Mouse (Mus musculus): ENCODE measurements around the gene Tnk2. TPM values are rescaled to one million over a fixed set of nuclear protein-coding genes. Genes with fewer than 3 reads are reported as not detected.

The Tnk2 gene
- polyA plus RNA-seq, 1 experiment from 2014 or later: 17.7 TPM

DNA sequence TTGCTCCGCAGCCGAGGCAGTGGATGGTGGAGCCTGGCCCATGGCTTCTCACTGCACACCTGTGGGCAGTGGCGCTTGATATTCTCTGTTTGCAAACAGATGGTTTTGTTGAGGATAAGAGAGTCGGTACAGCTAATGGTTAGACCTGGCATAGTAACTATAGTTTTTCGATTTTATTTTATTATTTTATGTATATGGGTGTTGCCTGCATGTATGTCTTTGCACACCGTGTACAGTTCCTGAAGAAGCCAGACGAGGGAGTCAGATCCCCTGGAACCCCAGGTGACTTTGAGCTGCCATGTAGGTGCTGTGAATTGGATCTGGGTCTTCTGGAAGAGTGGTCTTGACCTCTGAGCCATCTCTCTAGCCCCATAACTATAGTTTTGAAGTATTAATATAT lies 18.7 kb downstream of the Tnk2 start:
- H3K4me2 ChIP-seq (replicated peaks): peak overlapping the region; percentile 46
- 86% methylated on average over 7 of the region's 7 CpGs for WGBS
- H3K36me3 ChIP-seq: no peaks in the 10 kb centered on the region
- no peaks in the 10 kb centered on the region for H3K9me3 ChIP-seq
- peaks cover 87% of the 10 kb centered on the region for H3K4me1 ChIP-seq (replicated peaks)
- peak overlapping the region; percentile 85 for H3K27ac ChIP-seq
- peak overlapping the region; percentile 21 for H3K4me3 ChIP-seq (replicated peaks)
- ATAC-seq: no peak
- no peaks in the 10 kb centered on the region for H3K27me3 ChIP-seq
- peak overlapping the region; percentile 62 for H3K9ac ChIP-seq (replicated peaks)

DNA sequence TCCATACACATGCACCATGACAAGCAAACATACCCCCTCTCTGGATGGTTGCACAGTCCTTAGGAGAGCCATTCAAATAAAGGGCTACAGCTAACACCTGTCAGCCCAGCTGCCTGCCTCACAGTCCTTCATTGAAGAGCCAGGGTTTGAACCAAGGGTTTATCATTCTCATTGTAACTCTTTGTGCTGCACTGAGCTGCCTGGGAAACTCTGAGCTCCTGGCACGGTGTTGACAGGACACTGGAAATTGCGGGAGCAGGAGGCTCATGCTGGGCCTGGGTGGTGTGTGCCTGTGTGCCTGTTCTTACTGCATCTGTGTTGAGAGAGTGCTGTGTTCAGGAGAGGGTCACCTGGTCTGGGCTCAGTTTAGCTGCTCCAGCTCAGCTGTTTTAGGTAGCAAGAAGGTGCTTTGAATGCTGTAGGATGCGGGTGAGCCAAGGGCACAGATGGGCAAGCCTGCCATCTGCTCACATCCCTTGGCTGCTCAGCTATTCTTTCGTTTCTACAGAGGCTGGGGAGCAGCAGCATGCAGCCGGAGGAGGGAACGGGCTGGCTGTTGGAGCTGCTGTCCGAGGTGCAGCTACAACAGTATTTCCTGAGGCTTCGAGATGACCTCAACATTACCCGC lies 19.7 kb downstream of the Tnk2 start:
- H3K27me3 ChIP-seq: no peaks in the 10 kb centered on the region
- peak overlapping the region; percentile 11; the same call in 1 of the 2 replicates for H3K4me2 ChIP-seq (replicated peaks)
- H3K4me3 ChIP-seq (replicated peaks): no peak overlapping the region
- no peak for ATAC-seq
- H3K27ac ChIP-seq: peak overlapping the region; percentile 54
- WGBS: 62% methylated on average over 9 of the region's 9 CpGs
- peaks cover 89% of the 10 kb centered on the region for H3K4me1 ChIP-seq (replicated peaks)
- H3K36me3 ChIP-seq: no peaks in the 10 kb centered on the region
- no peaks in the 10 kb centered on the region for H3K9me3 ChIP-seq
- no peak overlapping the region for H3K9ac ChIP-seq (replicated peaks)

DNA sequence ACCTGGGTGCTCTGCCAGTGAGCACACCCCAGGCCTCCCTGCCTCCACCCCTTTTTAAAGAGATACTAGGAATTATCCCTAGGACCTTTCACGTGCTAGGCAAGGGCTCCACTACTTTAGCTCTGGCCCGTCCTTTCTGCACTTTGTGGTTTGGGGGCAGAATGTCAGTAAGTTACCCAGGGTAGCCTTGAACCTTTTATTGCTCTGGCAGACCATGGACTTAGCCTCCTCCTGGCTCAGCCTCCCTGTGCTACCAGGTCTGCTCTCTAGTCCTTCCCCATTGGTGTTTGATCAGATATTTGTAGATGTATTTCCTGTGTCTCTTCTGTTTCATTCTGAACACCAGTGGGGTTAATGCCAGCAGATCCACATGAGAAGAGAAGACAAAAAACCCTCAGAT lies 20.5 kb downstream of the Tnk2 start:
- Histone ChIP-seq H3K36me3 (peaks cover 2% of the 10 kb centered on the region; the same call in 1 of the 2 replicates), H3K4me1 (replicated peaks) (peaks cover 80% of the 10 kb centered on the region), H3K4me2 (replicated peaks) (no peak overlapping the region), H3K27ac (0 out of 2 replicates have a peak overlapping the region, but pooled peaks have one; percentile 54), H3K27me3 (no peaks in the 10 kb centered on the region), H3K9ac (replicated peaks) (no peak overlapping the region), H3K4me3 (replicated peaks) (no peak overlapping the region), H3K9me3 (no peaks in the 10 kb centered on the region)
- 75% methylated on average over 2 of the region's 2 CpGs for WGBS
- no peak for ATAC-seq

DNA sequence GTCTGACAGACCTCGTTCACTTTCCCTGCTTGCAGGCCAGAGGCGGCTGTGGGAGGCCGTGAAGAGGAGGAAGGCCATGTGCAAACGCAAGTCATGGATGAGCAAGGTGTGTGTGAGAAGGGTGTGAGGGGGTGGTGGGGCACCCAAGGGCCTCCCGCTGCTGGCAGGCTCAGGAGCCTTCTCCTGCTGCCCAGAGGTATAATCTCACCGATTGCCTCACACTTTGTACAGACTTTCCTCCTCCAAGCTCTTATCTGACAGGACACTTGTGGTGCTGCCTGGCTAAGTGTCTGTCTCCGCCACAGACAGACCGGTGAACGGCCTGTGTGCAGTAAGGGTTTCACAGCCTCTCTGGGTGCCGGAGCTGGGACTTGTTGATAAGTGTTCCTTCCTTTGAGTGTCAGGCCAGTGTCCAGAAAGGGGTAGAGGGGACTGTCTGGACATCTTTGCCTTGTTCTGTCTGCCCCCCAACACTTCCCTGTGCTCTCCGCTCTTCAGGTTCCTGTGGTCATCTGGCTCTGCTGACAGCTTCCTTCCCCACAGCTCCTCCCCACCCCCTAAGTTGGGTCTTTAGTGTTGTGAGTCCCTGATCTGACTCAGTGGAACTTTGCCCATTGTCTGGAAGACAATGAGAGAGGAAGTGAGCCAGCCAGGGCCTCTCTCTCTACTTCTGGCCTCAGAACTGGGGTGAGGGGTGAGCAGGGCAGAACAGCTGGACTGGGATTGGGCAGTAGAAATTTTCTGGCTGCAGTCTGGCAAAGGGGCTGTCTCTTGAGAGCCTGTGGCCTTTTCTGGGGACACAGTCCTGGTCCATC lies 22.4 kb downstream of the Tnk2 start:
- 47% methylated on average over 11 of the region's 11 CpGs for WGBS
- H3K27ac ChIP-seq: 0 out of 2 replicates have a peak overlapping the region, but pooled peaks have one; percentile 51
- no peaks in the 10 kb centered on the region for H3K27me3 ChIP-seq
- no peak overlapping the region for H3K4me2 ChIP-seq (replicated peaks)
- peaks cover 19% of the 10 kb centered on the region for H3K36me3 ChIP-seq
- H3K9me3 ChIP-seq: no peaks in the 10 kb centered on the region
- H3K4me3 ChIP-seq (replicated peaks): no peak overlapping the region
- H3K4me1 ChIP-seq (replicated peaks): peaks cover 63% of the 10 kb centered on the region
- H3K9ac ChIP-seq (replicated peaks): no peak overlapping the region
- no peak for ATAC-seq

DNA sequence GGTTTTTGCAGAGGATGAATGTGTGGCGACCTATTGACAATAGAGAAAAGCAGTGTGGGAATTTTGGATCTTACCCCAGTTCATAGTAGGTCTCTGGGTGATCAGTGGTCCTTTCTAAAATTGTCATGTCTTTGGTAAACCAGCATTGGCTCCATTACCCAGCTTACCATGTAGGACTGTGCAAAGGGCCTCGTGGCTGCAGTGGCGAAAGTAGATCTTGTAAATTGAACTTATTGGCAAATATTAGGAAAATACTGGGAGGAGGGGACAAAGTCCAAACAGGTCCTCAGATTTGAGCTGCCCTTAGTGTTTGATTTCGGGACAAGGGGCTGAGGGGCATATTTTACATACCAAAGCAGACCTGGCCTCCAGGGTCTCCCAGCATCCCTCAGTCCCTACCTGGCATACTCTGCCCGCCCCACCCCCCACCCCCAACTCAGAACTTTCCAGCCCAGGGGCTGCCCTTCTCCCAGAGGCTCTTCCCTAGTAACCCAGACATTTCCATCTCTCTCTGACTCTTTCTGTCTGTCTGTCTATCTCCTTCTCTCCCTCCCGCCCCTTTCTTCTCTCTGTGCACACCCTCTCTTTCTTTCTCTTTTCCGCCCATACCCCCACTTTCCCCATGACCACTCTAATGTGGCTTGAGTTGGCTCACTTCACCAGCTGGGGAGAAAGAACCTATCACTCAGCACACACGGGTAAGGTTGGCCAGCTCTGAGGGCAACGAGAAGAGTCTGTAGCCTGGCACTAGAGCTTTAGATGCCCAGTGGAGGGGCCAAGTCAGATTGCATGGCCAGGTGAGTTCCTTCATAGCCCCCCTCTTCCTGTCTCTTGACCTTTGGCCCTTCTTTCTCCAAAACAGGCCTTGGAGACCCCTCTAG lies 23.2 kb downstream of the Tnk2 start:
- 65% methylated on average over 9 of the region's 9 CpGs for WGBS
- no peak for ATAC-seq
- H3K4me3 ChIP-seq (replicated peaks): no peak overlapping the region
- no peak overlapping the region for H3K4me2 ChIP-seq (replicated peaks)
- H3K27me3 ChIP-seq: no peaks in the 10 kb centered on the region
- no peaks in the 10 kb centered on the region for H3K9me3 ChIP-seq
- peaks cover 28% of the 10 kb centered on the region for H3K36me3 ChIP-seq
- peaks cover 54% of the 10 kb centered on the region for H3K4me1 ChIP-seq (replicated peaks)
- H3K9ac ChIP-seq (replicated peaks): no peak overlapping the region
- H3K27ac ChIP-seq: no peak overlapping the region

DNA sequence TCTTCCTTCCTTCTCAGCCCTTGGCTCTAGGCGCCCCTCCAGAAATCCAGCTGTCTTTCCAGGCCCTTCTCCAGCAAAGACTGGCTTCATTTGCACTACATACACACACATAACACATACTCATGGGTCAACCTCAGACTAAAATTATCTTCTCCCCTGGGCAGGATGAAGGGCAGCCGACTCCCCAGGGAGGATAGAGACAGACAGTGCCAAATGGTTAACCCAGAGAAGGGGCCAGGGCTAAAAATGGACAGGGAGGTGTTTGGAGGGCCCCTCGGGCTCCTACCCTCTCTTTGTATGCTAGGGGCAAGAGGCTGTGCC lies 23.8 kb downstream of the Tnk2 start:
- Histone ChIP-seq H3K4me1 (replicated peaks) (peaks cover 48% of the 10 kb centered on the region), H3K4me2 (replicated peaks) (no peak overlapping the region), H3K9me3 (no peaks in the 10 kb centered on the region), H3K9ac (replicated peaks) (no peak overlapping the region), H3K4me3 (replicated peaks) (no peak overlapping the region), H3K36me3 (peaks cover 34% of the 10 kb centered on the region), H3K27ac (no peak overlapping the region), H3K27me3 (no peaks in the 10 kb centered on the region)
- 87% methylated on average over 3 of the region's 3 CpGs for WGBS
- ATAC-seq: no peak

DNA sequence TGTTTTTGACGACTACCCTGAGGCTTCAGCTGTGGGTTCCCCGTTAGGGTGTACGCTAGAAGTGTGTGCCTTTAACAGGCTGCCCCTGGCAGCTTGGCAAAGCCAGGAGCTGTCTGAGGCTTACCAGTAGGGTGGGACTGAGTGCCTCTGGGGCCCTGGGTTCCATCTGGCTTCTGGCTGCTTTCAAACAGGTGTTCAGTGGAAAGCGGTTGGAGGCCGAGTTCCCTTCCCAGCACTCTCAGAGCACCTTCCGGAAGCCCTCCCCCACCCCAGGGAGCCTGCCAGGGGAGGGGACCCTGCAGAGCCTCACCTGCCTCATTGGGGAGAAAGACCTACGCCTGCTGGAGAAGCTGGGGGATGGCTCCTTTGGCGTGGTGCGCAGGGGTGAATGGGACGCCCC lies 24.4 kb downstream of the Tnk2 start:
- Histone ChIP-seq H3K9me3 (no peaks in the 10 kb centered on the region), H3K4me2 (replicated peaks) (no peak overlapping the region), H3K36me3 (peaks cover 39% of the 10 kb centered on the region), H3K9ac (replicated peaks) (no peak overlapping the region), H3K27me3 (no peaks in the 10 kb centered on the region), H3K27ac (no peak overlapping the region), H3K4me1 (replicated peaks) (peaks cover 44% of the 10 kb centered on the region), H3K4me3 (replicated peaks) (no peak overlapping the region)
- no peak for ATAC-seq
- WGBS: 70% methylated on average over 10 of the region's 10 CpGs

DNA sequence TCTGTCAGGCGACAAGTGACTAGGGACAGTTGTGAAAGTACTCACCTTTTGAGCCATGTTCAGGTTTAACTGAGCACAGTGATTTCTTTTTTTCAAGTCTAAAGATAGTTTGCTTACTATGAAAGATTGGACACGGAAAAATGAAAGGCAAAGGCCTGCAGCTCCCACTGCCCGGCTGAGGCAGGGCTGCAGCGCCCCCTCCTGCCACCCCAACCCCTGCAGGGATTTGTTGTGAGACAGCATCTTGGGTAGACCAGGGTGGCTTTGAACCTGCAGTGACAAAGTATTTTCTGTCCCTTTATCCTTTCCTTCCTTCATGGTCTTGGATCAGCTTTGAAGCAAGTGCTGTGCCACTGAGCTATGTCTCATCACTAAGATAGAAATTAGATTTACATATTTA lies 24.8 kb downstream of the Tnk2 start:
- no peak for ATAC-seq
- no peak overlapping the region for H3K4me2 ChIP-seq (replicated peaks)

DNA sequence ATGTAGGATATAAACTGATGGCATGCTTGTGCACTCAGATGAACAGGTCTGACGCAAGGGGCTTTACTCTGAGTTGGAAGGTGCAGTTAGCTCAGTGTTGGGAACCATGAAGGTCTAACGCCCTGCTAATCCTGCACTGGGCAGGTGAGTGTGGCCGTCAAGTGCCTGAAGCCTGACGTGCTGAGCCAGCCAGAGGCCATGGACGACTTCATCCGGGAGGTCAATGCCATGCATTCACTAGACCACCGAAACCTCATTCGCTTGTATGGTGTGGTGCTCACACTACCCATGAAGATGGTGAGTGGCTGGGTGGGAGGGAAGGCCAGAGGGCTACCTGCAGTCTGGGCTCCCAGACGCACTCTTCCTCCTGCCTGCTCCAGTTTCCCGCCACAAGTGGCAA lies 25.6 kb downstream of the Tnk2 start:
- no peak for ATAC-seq
- Histone ChIP-seq H3K4me1 (replicated peaks) (peaks cover 32% of the 10 kb centered on the region), H3K36me3 (peaks cover 49% of the 10 kb centered on the region), H3K9me3 (no peaks in the 10 kb centered on the region), H3K27ac (no peak overlapping the region), H3K4me2 (replicated peaks) (no peak overlapping the region), H3K4me3 (replicated peaks) (no peak overlapping the region), H3K27me3 (no peaks in the 10 kb centered on the region), H3K9ac (replicated peaks) (no peak overlapping the region)
- 97% methylated on average over 10 of the region's 10 CpGs for WGBS

More for the DNA sequence above, 24.8 kb downstream of the Tnk2 start:
- Histone ChIP-seq H3K27me3 (no peaks in the 10 kb centered on the region), H3K9ac (replicated peaks) (no peak overlapping the region), H3K4me3 (replicated peaks) (no peak overlapping the region), H3K36me3 (peaks cover 44% of the 10 kb centered on the region), H3K4me1 (replicated peaks) (peaks cover 40% of the 10 kb centered on the region), H3K9me3 (no peaks in the 10 kb centered on the region), H3K27ac (no peak overlapping the region)
- 73% methylated on average over 4 of the region's 4 CpGs for WGBS

DNA sequence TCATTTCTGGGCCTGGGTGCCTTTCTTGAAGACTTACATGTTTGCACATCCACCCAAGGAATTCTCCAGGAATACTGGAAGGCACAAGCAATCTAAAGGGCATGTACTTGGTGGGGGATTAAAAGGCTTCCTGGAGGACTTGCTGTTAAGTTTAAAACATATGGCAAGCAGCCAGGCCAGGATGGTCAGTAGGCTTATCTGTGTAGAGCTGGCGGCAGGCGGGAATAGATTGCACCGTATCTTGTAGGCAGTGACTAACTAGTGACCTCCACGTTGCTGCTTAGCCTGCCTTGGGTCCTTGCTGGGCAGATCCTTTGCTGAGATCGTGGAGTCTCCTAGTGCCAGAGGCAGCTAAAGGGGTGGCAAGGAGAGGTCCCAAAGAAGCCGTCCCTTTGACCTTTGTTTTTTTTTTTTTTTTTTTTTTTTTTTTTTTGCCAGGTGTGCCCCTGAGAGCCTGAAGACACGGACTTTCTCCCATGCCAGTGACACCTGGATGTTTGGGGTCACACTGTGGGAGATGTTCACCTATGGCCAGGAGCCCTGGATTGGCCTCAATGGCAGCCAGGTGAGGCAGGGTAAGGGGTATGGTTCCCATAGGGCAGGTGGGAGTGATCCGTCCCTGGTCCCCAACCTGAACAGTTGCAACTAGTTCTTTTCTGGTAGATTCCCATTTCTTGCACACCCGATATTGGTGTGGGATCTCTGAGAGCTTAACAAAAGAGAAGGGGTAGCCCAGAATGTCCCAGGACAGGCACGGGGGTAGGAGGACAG lies 26.9 kb downstream of the Tnk2 start:
- no peaks in the 10 kb centered on the region for H3K27me3 ChIP-seq
- no peaks in the 10 kb centered on the region for H3K9me3 ChIP-seq
- no peak overlapping the region for H3K9ac ChIP-seq (replicated peaks)
- no peak for ATAC-seq
- H3K36me3 ChIP-seq: peaks cover 62% of the 10 kb centered on the region
- no peak overlapping the region for H3K4me3 ChIP-seq (replicated peaks)
- H3K4me2 ChIP-seq (replicated peaks): no peak overlapping the region
- 93% methylated on average over 10 of the region's 10 CpGs for WGBS
- H3K27ac ChIP-seq: no peak overlapping the region
- peaks cover 22% of the 10 kb centered on the region for H3K4me1 ChIP-seq (replicated peaks)

DNA sequence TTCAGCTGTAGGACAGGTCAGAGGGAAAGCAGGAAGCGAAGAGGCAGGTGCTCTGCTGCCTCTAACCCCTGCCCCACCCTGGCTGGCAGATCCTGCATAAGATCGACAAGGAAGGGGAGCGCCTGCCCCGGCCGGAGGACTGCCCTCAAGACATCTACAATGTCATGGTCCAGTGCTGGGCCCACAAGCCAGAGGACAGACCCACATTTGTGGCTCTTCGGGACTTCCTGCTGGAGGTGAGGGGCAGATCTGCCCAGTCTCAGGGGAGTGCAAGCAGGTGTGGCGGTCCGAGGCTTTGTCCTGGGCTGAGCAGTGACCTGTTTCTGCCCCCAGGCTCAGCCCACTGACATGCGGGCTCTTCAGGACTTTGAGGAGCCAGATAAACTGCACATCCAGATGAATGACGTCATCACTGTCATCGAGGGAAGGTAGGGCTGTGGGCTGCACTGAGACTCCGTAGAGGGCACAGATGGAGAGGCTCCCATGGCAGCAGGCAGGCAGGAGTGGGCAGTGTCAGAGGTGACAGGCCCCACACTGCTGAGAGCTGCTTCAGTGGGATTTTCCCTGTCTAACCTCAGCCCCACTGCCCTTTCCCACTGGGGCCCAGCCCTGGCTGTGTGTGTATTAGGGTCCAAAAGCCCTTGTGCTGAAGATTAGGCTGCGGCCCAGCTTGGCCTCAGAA lies 27.7 kb downstream of the Tnk2 start:
- Histone ChIP-seq H3K4me1 (replicated peaks) (peaks cover 14% of the 10 kb centered on the region), H3K27me3 (no peaks in the 10 kb centered on the region), H3K4me2 (replicated peaks) (no peak overlapping the region), H3K4me3 (replicated peaks) (no peak overlapping the region), H3K9ac (replicated peaks) (no peak overlapping the region), H3K27ac (no peak overlapping the region), H3K9me3 (no peaks in the 10 kb centered on the region), H3K36me3 (peaks cover 70% of the 10 kb centered on the region)
- no peak for ATAC-seq
- WGBS: 92% methylated on average over 13 of the region's 13 CpGs

All from midbrain, embryonic 13.5 days (tissue).